Mouse (Mus musculus) CH12.LX (cell line): ENCODE measurements around the gene Zfp658.

Experiments
- ETS1 ChIP-seq: conservative IDR thresholded peaks from 2 replicates; pipeline ENCODE4 v1.6.1; 2012; ENCODE audit warnings: low read depth, mild to moderate bottlenecking, inconsistent platforms, low read length, improper control_type of control experiment, moderate library complexity
- HCFC1 ChIP-seq: IDR thresholded peaks from 2 replicates; pipeline ENCODE4 v1.6.1; 2012; ENCODE audit warnings: low read depth, mild to moderate bottlenecking, inconsistent platforms, low read length, improper control_type of control experiment
- POLR2A ChIP-seq: IDR thresholded peaks from 2 replicates; pipeline ENCODE4 v1.6.1; 2011; ENCODE audit warnings: low read depth, mild to moderate bottlenecking, improper control_type of control experiment, low read length

- TF ChIP-seq POLR2A (no peak), ETS1 (no peak), HCFC1 (no peak)
Observed at GRCm38 (mm10) chr7:43556901-43557300, 5.2 kb upstream of the Zfp658 start.
